Mouse (Mus musculus) CD4-positive, CD25-positive, alpha-beta regulatory T cell, adult 2 months (primary cell): ENCODE measurements around the gene Eipr1.

Source experiments
- DNase-seq: peaks from one replicate; pipeline ENCODE4 v3.0.0-alpha.2; 2012; ENCODE audit warnings: low read depth, low spot score

Gene Eipr1

GRCm38 (mm10) chr12:28817891-28818290, 66.3 kb downstream of the Eipr1 start:
- no peak for DNase-seq

- DNase-seq = no peak
Observed at GRCm38 (mm10) chr12:28823518-28823917, 71.9 kb downstream of the Eipr1 start.

DNA sequence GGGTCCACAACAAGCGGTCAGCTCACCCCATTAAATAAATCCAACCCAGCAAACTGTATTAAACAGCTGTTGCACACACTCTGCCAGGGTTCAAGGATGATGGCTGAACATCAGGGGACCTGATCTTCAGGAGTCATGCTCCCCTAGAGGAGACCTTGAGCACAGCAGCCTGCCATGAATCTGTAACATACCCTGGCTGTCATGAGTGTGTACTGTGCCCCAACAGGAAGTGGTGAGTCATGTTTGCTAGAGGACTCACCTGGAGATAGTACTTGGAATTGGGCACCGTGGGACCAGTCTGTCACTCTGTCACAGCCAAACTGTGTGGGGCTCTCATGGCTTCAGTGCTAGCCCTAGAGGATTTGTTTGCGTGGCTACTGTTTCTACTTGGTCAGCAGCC, 77.9 kb downstream of the Eipr1 start:
- peak; percentile 69 for DNase-seq

GRCm38 (mm10) chr12:28830471-28830870, 78.9 kb downstream of the Eipr1 start:
- no peak for DNase-seq

- DNase-seq = peak; percentile 52
Observed at GRCm38 (mm10) chr12:28831066-28831733, 79.6 kb downstream of the Eipr1 start.

DNA sequence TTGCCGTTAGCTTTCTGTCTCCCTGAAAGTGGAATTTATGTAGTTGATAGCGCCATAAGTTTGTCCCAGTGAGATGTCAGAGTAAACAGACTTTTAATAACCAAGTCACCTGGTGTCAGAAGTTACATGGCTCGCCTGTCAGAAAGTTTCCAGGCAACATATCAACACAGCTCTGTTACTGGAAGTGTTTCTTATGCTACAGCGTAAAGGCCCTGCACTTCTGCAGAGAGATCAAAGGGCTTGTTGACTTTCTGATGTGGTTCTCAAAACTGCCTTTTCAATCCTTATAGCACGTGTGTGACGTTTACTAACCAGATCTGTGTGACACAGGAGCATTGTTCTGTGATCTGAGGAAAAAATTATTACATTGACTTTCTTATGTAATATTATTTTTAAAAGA, 82.7 kb downstream of the Eipr1 start:
- DNase-seq = peak; percentile 83

- peak; percentile 66 for DNase-seq
Observed at GRCm38 (mm10) chr12:28835683-28836082, 84.1 kb downstream of the Eipr1 start.

- no peak for DNase-seq
Observed at GRCm38 (mm10) chr12:28838268-28838667, 86.7 kb downstream of the Eipr1 start.

DNA sequence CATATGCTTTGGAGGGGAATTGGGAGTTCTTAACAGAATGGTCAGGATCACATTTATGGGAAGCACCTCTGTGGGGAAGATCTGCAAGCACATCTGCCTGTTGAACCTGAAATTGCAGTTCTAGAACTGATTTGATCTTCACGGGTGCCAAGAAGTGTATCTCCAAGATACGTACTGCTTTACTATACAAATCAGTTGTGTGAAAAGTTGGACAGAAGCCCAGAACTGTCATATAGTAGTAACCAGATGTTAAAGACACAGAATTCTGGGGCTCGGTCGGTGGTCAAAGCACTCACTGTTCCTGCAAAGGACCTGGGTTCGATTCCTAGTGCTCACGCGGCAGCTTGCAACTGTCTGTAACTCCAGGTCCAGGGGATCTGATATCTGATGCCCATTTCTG, 87.4 kb downstream of the Eipr1 start:
- no peak for DNase-seq

DNA sequence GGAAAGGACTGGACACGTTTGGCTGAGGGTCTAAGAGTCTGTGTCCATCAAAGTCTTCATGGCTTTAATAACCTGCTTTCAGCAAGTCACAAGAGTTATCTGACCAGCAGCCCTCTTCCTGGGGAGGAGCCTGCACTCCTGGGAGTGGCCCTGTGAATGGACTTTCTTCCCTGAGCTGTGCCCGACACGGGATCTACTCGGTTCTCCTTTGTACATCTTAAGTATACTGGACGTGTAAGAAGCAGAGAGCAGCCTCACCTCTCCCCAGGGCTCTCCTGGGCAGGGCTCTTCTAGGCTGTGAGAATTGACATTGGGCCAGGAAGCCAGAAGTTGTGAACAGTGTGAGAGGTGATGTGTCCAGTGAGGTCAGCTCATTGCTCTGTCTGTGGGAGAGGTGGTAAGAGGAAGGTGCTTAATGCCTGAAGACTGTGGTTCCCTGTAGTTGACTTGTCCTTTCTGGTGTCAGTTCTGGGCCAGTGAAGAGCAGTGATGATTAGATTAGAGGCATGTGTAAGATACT, 89.6 kb downstream of the Eipr1 start:
- no peak for DNase-seq

DNA sequence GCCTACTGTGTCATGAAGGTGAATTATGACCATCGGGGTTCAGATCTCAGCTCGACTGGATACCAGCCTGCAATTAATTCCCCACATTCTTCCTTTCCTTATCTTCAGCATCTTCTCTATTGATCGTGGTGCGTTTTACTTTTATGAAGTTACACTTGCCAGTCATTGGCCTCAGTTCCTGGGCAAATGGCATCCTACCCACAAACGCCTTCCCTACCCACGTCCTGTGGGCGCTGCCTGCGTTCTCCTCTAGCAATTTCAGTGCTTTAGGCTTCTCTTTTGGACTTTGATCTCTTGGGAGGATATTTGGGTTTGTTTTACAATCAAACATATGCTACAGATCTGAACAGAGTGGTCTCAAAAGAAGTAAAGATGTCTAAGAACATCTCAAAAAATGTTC, 94.2 kb downstream of the Eipr1 start:
- peak; percentile 29 for DNase-seq

DNA sequence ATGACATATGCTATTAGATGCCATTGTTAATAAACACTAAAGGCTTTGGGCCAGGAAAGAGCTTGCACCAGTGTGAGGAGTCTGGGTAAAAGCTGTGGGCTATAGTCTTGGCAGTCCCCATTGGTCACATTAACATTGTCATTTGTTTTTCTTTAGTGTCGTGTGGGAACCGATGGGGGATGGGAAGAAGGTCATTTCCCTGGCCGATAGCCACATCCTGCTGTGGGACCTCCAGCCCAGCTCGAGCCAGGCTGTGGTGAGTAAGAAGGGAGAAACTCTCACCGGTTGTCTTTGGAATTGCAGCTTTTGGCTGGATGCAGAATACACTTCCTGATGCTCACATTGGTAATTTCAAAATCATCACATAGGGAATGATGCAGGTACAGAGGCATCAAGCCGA, 95.8 kb downstream of the Eipr1 start:
- no peak for DNase-seq

DNA sequence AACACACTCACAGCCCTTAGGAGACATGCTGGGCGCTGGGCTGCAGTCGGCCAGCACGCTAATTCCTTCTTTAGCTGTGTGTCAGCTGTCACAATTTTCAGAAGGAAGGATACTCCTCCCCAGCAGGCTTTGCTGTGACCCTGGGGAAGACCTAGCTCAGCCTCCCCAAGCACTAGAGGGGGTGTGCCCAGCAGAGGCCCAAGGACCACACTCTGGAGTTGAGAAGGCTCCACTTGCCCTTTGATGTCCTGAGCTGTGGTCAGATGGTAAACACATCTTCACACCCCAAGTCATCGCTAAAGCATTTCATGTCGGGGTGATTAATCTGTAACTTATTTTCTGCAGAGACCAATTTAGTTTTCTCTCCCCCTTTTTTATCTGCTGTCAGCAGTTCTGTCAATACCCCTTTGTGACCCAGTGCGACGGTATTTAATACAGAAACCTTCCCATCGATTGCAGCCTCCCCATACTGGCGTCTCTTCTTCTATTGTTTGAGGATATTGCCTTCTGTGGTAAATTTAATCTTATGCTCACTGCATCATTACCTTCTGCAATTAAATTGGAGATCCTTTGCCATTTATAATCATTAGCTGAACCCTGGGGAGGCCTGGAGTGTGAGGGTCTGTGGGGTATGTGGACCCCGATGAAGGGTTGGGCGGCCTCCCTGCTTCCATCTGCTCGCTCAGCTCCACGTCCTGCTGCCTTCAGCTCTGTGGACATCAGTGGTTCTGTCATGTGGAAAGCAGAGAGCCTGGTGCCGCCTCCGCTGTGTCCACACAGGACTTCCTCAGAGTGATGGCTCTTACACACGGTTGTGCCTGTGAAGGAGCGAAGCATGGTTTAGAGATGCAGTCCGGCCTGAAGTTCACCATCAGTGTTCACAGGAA, 97.4 kb downstream of the Eipr1 start:
- DNase-seq = no peak

- DNase-seq = no peak
Observed at GRCm38 (mm10) chr12:28859495-28860263, 108.1 kb downstream of the Eipr1 start.

DNA sequence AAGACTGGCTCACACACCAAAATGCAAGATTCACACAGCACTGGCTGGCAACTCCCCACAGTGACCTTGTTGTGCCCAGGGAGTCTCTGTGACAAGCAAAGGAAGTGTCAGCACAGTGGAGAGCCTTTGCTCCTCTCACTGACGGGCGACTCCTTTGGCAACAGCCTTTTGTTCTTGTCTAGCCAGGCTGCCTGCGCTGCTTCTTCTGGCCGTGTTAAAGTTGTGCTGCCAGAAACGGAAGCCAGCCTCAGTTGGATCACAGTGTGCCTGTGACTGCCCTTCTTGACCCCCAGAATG, 108.6 kb downstream of the Eipr1 start:
- DNase-seq = no peak

DNA sequence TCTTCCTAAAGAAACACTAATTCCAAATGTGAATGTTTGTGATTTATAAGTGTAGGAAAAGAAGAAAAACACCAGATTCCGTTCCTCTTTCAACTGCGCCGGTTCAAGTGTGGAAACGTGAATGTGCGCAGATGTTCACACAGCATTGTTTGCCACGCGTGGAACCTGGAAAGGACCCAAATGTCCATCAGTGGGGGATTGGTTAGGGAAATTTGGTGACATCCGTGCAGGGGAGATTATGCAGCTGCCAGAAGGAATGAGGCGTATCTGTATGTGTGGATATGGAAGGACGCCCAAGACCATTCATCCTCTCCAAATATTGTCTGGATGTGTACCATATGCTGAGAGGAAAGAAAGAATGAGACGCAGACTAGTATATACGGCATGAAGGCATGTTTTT, 111.7 kb downstream of the Eipr1 start:
- no peak for DNase-seq

DNA sequence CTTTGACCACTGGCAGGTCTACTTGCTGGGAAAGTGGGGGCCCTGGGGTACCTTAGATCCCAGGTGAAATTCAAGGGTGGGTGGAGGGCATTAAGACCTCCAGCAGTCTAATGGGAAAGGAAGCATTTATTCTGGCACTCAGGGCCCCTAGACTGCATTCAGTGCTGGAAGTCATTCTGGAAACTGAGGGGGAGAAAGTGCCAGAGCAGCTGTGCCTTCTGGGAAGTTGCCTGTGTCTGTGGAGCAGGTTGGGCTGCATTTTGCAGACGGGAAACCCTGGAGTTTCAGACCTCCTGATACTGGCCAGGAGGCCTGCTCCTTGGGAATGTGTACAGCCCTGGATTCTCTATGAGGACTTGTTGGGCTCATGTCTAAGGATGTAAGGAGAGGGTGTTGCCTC, 114.5 kb downstream of the Eipr1 start:
- DNase-seq = no peak

DNA sequence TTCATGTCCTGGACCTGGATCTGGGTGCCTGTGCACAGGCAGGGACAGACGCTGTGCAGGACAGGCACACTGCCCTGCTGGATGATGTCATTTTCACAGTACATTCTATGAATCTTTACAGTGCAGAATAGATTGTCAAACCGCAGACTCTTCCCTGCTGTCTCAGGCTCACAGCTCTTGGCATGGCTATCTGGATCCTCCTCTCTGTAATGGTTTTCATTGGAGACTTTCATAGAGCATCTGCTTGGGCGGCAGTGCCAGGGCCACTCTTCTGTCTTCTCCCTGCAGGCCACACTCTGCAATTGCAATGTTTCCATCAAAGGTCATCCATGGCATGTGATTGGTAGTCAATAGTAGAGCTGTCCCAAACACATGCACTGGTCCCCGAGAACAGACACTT, 117.2 kb downstream of the Eipr1 start:
- DNase-seq = no peak

- no peak for DNase-seq
Observed at GRCm38 (mm10) chr12:28872271-28872670, 120.7 kb downstream of the Eipr1 start.

- no peak for DNase-seq
Observed at GRCm38 (mm10) chr12:28874781-28875251, 123.2 kb downstream of the Eipr1 start.

DNA sequence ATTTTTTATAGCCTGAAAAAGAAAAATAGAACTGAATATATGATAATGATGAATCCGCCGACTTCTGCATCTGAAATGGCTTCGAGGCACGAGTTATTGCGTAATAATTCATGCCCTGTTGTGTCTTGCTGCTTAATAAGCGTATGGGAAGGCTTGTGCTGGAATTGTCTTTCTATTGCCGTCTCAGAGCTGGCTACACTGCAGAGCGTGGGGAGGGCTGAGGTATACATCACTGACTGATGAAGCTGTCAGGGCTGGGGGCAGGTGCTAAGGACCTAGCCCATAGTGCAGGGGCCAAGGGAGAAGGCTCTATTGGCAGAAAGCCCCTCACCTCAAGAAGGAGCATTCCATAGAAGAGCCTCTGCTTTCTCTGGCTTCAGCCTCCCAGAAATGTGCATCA, 123.9 kb downstream of the Eipr1 start:
- DNase-seq = no peak

- no peak for DNase-seq
Observed at GRCm38 (mm10) chr12:28880471-28880870, 128.9 kb downstream of the Eipr1 start.
